Mouse (Mus musculus) midbrain, embryonic 15.5 days (tissue): ENCODE measurements at regions not wholly inside any gene's neighbourhood (a gene's known extent, or its start where the extent isn't known, plus 50 kb on each side); places are given as distances from the start of the nearest gene placed in this dataset.

Experiments used
- ATAC-seq: fragments of 200-750 bp; cut with Nextera tagmentation; replicated peaks from 2 replicates; pipeline ENCODE4 v1.8.0; 2017; ENCODE audit warnings: moderate TSS enrichment
- H3K27ac ChIP-seq: fragments of 300-500 bp; sonication (generic); 2 replicates; pipeline ENCODE4 v1.5.1; 2015; ENCODE audit warnings: mild to moderate bottlenecking, inconsistent platforms
- H3K27me3 ChIP-seq: fragments of 300-500 bp; sonication (generic); replicated peaks from 2 replicates; pipeline ENCODE4 v1.6.1; 2015; ENCODE audit warnings: inconsistent platforms
- H3K36me3 ChIP-seq: fragments of 300-500 bp; sonication (generic); replicated peaks from 2 replicates; pipeline ENCODE4 v1.6.1; 2015; ENCODE audit warnings: inconsistent platforms
- H3K4me1 ChIP-seq: fragments of 300-500 bp; sonication (generic); 2 replicates; pipeline ENCODE4 v1.6.1; 2015; ENCODE audit warnings: inconsistent platforms
- H3K4me2 ChIP-seq: fragments of 300-500 bp; sonication (generic); 2 replicates; pipeline ENCODE4 v1.6.1; 2015; ENCODE audit warnings: inconsistent platforms, mild to moderate bottlenecking, moderate library complexity
- H3K4me3 ChIP-seq: fragments of 300-500 bp; sonication (generic); 2 replicates; pipeline ENCODE4 v1.5.1; 2015; ENCODE audit warnings: mild to moderate bottlenecking, inconsistent platforms
- H3K9ac ChIP-seq: fragments of 300-500 bp; sonication (generic); 2 replicates; pipeline ENCODE4 v1.6.1; 2015; ENCODE audit warnings: mild to moderate bottlenecking, inconsistent platforms
- H3K9me3 ChIP-seq: fragments of 300-500 bp; sonication (generic); 2 replicates; pipeline ENCODE4 v1.6.1; 2016; ENCODE audit warnings: inconsistent platforms
- WGBS: fragments of 180-500 bp; shearing (Covaris S2); methylation state at CpG from one replicate; pipeline ENCODE4 v1.1.7; 2015; ENCODE audit warnings: mixed read lengths; 5-methylcytosine and 5-hydroxymethylcytosine counted together

DNA sequence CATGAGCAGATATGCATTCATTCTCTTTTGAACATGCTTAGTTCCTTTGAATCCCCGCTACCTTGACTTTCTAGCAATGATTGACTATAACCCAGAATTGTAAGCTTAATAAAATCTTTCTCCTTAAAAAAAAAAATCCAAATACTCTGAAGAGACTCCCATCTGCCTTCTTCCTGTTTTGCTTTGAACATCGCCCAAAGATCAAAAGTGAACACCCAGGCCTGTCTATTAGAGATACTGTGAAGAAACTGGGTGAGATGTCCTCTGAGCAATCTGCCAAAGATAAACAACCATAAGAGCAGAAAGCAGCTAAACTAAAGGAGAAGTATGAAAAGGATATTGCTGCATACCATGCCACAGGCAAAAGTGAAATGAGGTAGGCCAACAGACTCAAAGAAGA is 527.1 kb upstream of the Alcam start:
- H3K36me3 ChIP-seq = no peaks in the 10 kb centered on the region
- no peak overlapping the region for H3K9ac ChIP-seq
- H3K27ac ChIP-seq = no peak overlapping the region
- no peaks in the 10 kb centered on the region for H3K4me1 ChIP-seq
- WGBS = 90% methylated on average over 2 of the region's 2 CpGs
- no peak overlapping the region for H3K4me3 ChIP-seq
- no peaks in the 10 kb centered on the region for H3K27me3 ChIP-seq
- no peaks in the 10 kb centered on the region for H3K9me3 ChIP-seq
- H3K4me2 ChIP-seq = no peak overlapping the region
- ATAC-seq = no peak

DNA sequence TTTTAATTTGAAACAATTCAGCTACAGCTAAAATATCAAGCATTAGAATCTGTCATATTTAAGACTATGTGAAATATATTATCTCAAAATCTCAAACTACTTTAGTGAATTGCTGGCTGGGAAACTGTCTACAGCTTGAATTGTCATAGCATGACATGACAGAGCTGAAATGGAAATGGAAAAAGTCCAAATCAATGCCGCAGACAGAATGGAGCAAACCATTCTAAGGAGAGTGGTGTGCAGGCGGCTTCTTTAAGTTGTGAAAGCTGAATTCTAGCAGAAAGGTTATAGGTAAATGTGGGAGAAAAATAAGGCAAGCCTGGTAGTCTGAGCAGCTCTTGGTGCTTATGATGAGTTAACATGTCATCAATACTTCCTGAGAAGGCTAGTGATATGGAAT is 518.9 kb upstream of the Alcam start:
- no peaks in the 10 kb centered on the region for H3K36me3 ChIP-seq
- no peaks in the 10 kb centered on the region for H3K9me3 ChIP-seq
- H3K27ac ChIP-seq = no peak overlapping the region
- no peak for ATAC-seq
- H3K9ac ChIP-seq = no peak overlapping the region
- H3K4me1 ChIP-seq = no peaks in the 10 kb centered on the region
- H3K27me3 ChIP-seq = no peaks in the 10 kb centered on the region
- H3K4me2 ChIP-seq = no peak overlapping the region
- no peak overlapping the region for H3K4me3 ChIP-seq
- WGBS = 92% methylated on average over 2 of the region's 2 CpGs

DNA sequence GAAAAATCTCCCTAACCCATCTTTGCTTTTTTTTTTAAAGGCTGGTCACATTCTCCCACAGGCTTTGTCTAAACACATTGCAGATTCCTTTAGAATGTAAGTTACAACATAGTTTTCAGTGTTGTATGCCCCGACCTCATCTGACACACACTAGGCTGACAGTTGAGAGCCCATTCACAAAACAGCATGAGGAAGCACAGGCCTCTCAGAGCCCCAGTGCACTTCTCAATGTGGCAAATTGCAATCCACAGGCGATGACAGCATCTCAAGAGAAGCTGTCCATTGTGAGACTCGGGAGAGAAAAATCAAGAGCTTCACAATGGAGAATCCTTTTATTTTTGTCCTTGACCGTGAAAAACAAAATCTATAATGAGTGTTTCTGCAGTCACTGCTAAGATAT is 493.8 kb upstream of the Alcam start:
- Histone ChIP-seq H3K4me2 (no peak overlapping the region), H3K4me1 (no peaks in the 10 kb centered on the region), H3K27me3 (no peaks in the 10 kb centered on the region), H3K27ac (no peak overlapping the region), H3K9me3 (no peaks in the 10 kb centered on the region), H3K36me3 (no peaks in the 10 kb centered on the region), H3K9ac (no peak overlapping the region), H3K4me3 (no peak overlapping the region)
- 54% methylated on average over 4 of the region's 4 CpGs for WGBS
- no peak for ATAC-seq

DNA sequence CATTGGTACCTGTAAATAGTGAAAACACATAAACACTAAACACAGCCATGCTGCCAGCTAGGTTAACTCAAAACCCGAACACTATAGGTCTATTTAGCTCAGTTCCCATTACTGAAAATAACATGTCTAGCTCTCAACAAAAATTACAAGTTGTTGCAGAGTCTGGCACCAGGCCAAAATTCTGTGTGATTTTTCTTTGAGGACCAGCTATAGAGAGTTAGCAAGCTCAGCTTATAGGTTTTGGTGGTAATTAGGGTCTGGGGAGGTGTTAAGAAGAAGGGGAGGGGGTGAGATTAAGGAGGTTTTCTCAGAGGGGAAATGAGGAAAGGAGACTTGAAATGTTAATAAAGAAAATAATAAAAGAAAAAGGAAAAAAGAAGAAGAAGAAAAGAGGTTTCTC is 480.9 kb upstream of the Alcam start:
- Histone ChIP-seq H3K4me2 (no peak overlapping the region), H3K9me3 (no peaks in the 10 kb centered on the region), H3K36me3 (no peaks in the 10 kb centered on the region), H3K27me3 (no peaks in the 10 kb centered on the region), H3K4me1 (no peaks in the 10 kb centered on the region), H3K27ac (no peak overlapping the region), H3K4me3 (no peak overlapping the region), H3K9ac (no peak overlapping the region)
- ATAC-seq = no peak
- 77% methylated on average over 1 of the region's 1 CpGs for WGBS

DNA sequence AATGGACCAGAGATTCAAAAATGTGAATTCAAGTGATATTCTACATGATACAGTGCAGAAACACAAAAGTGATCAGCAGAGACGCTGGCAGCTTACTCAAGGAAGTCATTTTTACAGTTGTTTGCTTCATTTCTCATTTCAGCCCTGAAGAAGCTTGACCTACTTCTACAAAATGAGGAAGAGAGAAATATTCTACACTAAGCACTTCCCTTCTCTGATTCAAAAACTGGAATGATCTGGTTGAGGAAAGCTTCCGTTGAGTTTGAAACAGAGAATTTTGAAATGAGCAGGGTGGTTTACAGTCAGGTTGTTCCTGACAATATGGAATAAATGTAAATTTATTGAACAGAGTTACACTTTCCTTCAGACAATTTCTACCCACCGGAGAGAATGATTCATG is 478.1 kb upstream of the Alcam start:
- Histone ChIP-seq H3K27me3 (no peaks in the 10 kb centered on the region), H3K27ac (no peak overlapping the region), H3K9ac (no peak overlapping the region), H3K36me3 (no peaks in the 10 kb centered on the region), H3K4me2 (no peak overlapping the region), H3K4me1 (no peaks in the 10 kb centered on the region), H3K9me3 (no peaks in the 10 kb centered on the region), H3K4me3 (no peak overlapping the region)
- no peak for ATAC-seq
- WGBS = 81% methylated on average over 3 of the region's 3 CpGs

DNA sequence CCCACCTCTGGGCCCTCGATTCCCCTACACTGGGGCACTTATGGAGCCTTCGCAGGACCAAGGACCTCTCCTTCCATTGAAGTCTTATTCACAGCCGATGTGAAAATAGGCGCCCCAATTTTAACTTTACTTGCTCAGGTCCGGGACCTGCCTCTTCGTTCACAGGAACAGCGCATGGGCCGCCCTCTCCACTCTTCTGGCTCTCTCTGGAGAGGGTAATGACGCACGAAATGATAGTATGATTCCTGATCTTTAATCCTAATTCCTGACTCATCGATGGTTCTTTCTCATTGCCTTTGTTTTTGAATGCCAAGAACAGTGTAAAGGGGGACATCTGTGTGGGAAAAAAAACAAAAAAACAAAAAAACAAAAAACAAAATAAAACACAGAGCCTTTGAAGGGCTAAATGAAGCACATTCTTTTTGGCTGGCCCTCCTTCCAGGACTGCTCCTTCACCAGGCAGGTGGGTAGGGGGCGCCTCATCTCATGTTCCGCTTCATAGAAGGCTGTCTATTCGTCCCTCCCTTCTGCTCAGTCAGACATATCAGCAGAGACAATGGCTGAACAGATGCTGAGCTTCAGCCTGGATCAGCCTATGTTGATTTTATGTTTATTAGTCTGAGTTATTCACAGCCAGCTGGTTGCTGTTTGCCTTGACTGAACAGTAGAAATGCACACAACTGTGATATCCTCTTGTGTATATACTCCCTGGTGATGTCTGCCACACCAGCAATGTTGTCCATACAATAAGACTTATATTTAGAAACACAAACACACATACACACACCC is 438.8 kb upstream of the Alcam start:
- Histone ChIP-seq H3K4me1 (no peaks in the 10 kb centered on the region), H3K27me3 (no peaks in the 10 kb centered on the region), H3K36me3 (no peaks in the 10 kb centered on the region), H3K9me3 (no peaks in the 10 kb centered on the region), H3K9ac (no peak overlapping the region), H3K4me2 (0 out of 2 replicates have a peak overlapping the region, but pooled peaks have one; percentile 8), H3K4me3 (no peak overlapping the region), H3K27ac (no peak overlapping the region)
- peak; percentile 87 for ATAC-seq
- WGBS = 48% methylated on average over 14 of the region's 14 CpGs

DNA sequence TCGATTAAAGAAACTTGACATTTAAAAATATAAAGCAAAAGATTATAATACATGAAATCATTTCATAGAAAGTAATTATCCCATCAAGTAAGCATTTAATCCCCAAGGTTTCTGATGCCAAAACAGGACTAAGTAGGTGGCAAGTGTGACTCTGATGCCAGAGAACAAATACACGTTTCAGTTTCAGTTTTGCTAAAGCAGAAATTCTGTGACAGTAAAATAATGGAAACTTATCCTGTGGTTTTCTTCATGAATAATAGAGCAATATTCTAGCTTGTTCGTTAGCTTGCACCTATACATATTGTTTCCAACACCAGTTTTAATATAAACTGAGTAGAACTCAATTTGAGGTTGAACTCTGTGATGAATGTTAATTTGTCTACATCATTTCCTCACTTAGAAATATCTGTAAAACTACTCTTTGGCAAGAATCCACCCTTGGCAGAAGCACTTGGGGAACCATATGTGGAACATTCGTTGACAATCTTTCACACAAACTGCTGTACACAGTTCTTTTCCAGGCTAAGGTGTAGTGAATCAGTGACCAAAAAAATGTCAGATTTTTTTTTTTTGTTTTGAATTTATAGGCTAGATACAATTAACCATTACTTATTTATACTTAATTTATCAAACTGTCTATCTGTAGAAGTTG is 425.7 kb upstream of the Alcam start:
- Histone ChIP-seq H3K36me3 (no peaks in the 10 kb centered on the region), H3K4me1 (no peaks in the 10 kb centered on the region), H3K4me2 (no peak overlapping the region), H3K9me3 (no peaks in the 10 kb centered on the region), H3K9ac (no peak overlapping the region), H3K4me3 (no peak overlapping the region), H3K27me3 (no peaks in the 10 kb centered on the region), H3K27ac (no peak overlapping the region)
- no peak for ATAC-seq
- WGBS = 82% methylated on average over 4 of the region's 4 CpGs

DNA sequence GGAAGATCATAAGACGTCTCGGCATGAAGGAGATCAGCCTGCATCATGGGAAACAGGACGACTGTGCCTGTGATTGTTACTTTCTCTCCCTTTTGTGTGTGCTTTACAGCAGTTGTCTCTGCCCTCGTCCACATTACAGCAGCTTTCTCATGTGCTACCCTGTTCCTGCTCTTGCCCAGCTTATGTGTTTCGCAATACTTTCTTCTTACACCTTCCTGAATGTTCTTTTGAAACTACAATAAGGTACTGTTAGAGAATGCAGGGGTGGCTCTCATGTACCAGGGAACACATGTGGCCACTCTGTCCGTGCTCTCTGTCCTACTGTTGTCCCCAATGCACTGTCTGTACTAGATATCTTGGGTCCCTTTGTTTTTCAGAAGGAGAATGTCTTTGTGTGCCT is 414.0 kb upstream of the Alcam start:
- H3K27me3 ChIP-seq = no peaks in the 10 kb centered on the region
- H3K9ac ChIP-seq = no peak overlapping the region
- H3K27ac ChIP-seq = no peak overlapping the region
- no peaks in the 10 kb centered on the region for H3K4me1 ChIP-seq
- H3K9me3 ChIP-seq = no peaks in the 10 kb centered on the region
- H3K4me3 ChIP-seq = no peak overlapping the region
- no peak overlapping the region for H3K4me2 ChIP-seq
- no peak for ATAC-seq
- no peaks in the 10 kb centered on the region for H3K36me3 ChIP-seq
- WGBS = 72% methylated on average over 6 of the region's 6 CpGs

DNA sequence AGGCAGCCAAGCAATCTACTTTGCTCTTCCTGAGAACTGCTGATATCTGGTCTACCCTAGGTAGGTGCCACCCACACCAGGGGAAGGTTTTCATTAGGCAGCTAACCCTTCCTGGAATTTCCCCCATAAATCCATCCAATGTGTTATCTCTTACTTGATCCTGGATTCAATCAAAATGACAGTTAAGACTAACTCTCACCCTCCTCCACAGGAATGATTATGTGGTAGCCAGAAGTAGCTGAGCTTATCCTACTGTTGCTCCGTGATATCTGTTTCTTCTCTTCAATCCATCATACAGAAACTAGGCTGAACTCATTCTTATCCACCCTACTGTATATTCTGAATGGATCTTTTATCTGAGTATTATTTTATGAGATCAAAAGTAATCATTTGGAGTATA is 409.7 kb upstream of the Alcam start:
- no peaks in the 10 kb centered on the region for H3K27me3 ChIP-seq
- H3K36me3 ChIP-seq = no peaks in the 10 kb centered on the region
- no peaks in the 10 kb centered on the region for H3K4me1 ChIP-seq
- no peak overlapping the region for H3K9ac ChIP-seq
- 95% methylated on average over 1 of the region's 1 CpGs for WGBS
- no peak overlapping the region for H3K27ac ChIP-seq
- H3K4me2 ChIP-seq = no peak overlapping the region
- H3K4me3 ChIP-seq = no peak overlapping the region
- no peaks in the 10 kb centered on the region for H3K9me3 ChIP-seq
- ATAC-seq = no peak

DNA sequence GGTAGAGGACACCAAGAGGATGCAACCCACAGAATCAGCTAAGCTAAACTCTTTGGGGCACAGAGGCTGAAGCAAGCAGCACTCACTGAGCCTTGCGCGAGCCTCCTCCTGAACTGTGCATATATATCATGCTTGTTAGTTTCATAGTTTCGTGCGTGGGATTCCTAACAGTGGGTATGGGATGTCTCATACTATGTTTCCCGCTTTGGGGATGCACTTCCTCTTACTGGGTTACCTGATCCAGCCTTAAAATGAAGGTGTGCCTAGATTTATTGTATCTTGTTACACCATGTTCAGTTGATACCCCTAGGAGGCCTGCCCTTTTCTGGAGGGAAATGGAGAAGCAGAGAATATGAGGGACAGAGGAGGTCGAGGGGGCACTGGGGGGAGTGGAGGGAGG is 407.4 kb upstream of the Alcam start:
- Histone ChIP-seq H3K27ac (no peak overlapping the region), H3K4me3 (no peak overlapping the region), H3K4me1 (no peaks in the 10 kb centered on the region), H3K9me3 (no peaks in the 10 kb centered on the region), H3K36me3 (no peaks in the 10 kb centered on the region), H3K9ac (no peak overlapping the region), H3K27me3 (no peaks in the 10 kb centered on the region), H3K4me2 (no peak overlapping the region)
- WGBS = 89% methylated on average over 6 of the region's 6 CpGs
- ATAC-seq = no peak

DNA sequence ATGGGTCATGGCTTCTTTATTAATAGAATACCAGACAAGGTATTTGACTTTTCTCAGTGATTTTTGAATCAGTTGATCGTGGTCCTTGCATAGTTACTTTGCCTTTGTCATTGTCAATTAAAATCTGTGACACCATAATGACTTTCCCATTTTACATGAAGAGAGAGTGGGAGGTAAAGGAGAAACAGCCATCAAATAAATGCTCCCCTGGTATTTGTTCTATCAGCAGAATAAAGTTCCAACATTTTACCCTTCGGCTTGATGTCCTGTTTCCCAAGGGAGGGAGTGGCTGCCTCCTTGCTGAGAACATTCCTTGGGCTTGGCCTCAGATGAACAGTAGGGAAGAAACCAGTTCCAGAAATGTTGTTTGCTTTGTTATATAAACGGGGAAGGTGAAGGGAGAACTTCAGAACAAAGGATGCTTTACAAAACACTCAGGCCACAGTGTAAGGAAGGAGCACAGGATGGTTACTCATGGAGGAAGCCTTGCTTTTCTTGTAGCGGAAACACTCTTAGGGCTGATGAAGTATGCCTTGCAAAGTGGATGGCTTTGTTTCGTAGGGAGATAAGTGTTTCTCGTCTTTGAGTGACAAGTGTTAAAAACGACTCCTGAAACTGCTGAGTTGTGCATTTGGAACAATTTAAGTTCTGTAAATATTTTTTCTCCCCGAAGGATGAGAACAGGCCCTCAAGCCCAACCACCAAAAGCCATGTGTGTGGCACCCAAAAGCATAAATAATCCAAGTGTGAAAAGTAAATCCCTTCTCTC is 404.8 kb upstream of the Alcam start:
- H3K4me2 ChIP-seq = no peak overlapping the region
- ATAC-seq = no peak
- no peak overlapping the region for H3K9ac ChIP-seq
- 66% methylated on average over 8 of the region's 8 CpGs for WGBS
- no peaks in the 10 kb centered on the region for H3K27me3 ChIP-seq
- H3K27ac ChIP-seq = no peak overlapping the region
- no peaks in the 10 kb centered on the region for H3K36me3 ChIP-seq
- no peaks in the 10 kb centered on the region for H3K4me1 ChIP-seq
- no peaks in the 10 kb centered on the region for H3K9me3 ChIP-seq
- no peak overlapping the region for H3K4me3 ChIP-seq

DNA sequence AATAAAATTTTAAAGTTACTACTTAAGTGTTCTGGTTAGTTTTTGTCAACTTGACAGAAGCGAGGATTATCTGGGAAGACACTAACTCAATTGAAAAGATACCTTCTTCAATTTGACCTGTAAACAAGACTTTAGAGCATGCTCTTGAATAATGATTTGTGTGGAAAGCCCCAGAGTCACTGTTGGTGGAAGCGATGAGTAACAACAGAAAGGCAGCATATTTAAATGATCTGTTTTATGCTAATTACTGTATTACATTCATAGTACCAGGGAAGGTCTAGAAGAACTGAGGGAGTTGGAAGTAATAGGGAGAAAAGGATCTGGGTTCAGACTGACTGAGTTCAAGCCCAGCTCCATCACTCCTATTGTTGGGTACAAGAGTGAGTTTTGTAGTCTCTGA is 397.3 kb upstream of the Alcam start:
- Histone ChIP-seq H3K4me2 (no peak overlapping the region), H3K9ac (no peak overlapping the region), H3K4me3 (no peak overlapping the region), H3K9me3 (no peaks in the 10 kb centered on the region), H3K36me3 (no peaks in the 10 kb centered on the region), H3K27ac (no peak overlapping the region), H3K4me1 (no peaks in the 10 kb centered on the region), H3K27me3 (no peaks in the 10 kb centered on the region)
- 91% methylated on average over 2 of the region's 2 CpGs for WGBS
- ATAC-seq = no peak
